8 mouse cellular contexts compared by ENCODE assay signal in the genomic region with DNA sequence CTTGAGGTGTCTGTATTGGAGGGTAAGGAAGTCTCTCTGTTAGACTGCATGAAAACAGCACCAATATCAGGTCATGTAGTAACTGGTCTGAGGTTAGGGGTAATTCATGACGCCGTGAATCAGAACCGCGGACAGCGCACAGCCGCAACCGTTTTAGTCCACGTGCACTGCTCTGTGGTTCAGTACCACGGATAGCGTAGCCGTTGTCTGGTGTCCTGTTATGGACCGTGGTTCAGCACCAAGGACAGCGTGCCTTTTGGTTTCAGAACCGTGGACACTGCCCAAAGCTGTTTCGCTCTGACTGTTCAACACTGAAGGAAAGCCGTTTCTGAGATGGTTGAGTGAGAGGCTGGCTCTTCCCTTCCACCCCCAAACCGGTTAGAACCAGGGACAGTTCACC. TPM values are rescaled to one million over a fixed set of nuclear protein-coding genes. Genes with fewer than 3 reads are reported as not detected.
DNase-seq lines count a peak whose midpoint lies in the region; ATAC-seq and TF ChIP-seq lines count a peak whose summit lies in the region.

TSS of gene Gm20715 (plus strand) at position 235 of the 400 bp plus-strand sequence.

- H3K36me3 ChIP-seq in forebrain, embryonic 13.5 days (ENCODE audit: poor library complexity, severe bottlenecking), result no peaks in the 10 kb centered on the region
- no peaks in the 10 kb centered on the region for H3K36me3 ChIP-seq in heart, embryonic 16.5 days (ENCODE audit: control insufficient read depth, insufficient read depth)
- no peaks in the 10 kb centered on the region for H3K36me3 ChIP-seq in liver, embryonic 12.5 days
- no peaks in the 10 kb centered on the region for H3K36me3 ChIP-seq in stomach, postnatal 0 days (ENCODE audit: control insufficient read depth, insufficient read depth, low read length)

- no peak within 1 kb of the TSS for H3K4me2 ChIP-seq in forebrain, embryonic 13.5 days
- H3K4me2 ChIP-seq in heart, embryonic 16.5 days (ENCODE audit: low read depth, low read length), result no peak within 1 kb of the TSS
- no peak within 1 kb of the TSS for H3K4me2 ChIP-seq in liver, embryonic 12.5 days
- no peak within 1 kb of the TSS for H3K4me2 ChIP-seq in stomach, postnatal 0 days (replicated peaks; ENCODE audit: low read depth)

- H3K27ac ChIP-seq in forebrain, embryonic 13.5 days, result no peak within 1 kb of the TSS
- H3K27ac ChIP-seq in heart, embryonic 16.5 days (ENCODE audit: low read length), result no peak within 1 kb of the TSS
- no peak within 1 kb of the TSS for H3K27ac ChIP-seq in liver, embryonic 12.5 days
- no peak within 1 kb of the TSS for H3K27ac ChIP-seq in stomach, postnatal 0 days (replicated peaks)

- no peak within 1 kb of the TSS for H3K4me3 ChIP-seq in forebrain, embryonic 13.5 days
- H3K4me3 ChIP-seq in heart, embryonic 16.5 days (ENCODE audit: low read length), result no peak within 1 kb of the TSS
- H3K4me3 ChIP-seq in liver, embryonic 12.5 days, result no peak within 1 kb of the TSS
- H3K4me3 ChIP-seq in stomach, postnatal 0 days (ENCODE audit: low read depth, low read length), result no peak within 1 kb of the TSS

- TF ChIP-seq CTCF in stomach, postnatal 0 days (IDR thresholded peaks at IDR 0.05; ENCODE audit: low read depth), result peak; percentile 49

- TF ChIP-seq EP300 in stomach, postnatal 0 days (optimal IDR thresholded peaks at IDR 0.05), result no peak

- H3K9me3 ChIP-seq in forebrain, embryonic 13.5 days (replicated peaks), result no peaks in the 10 kb centered on the region
- no peaks in the 10 kb centered on the region for H3K9me3 ChIP-seq in heart, embryonic 16.5 days (replicated peaks; ENCODE audit: control insufficient read depth, low read length)
- no peaks in the 10 kb centered on the region for H3K9me3 ChIP-seq in liver, embryonic 12.5 days (replicated peaks)
- no peaks in the 10 kb centered on the region for H3K9me3 ChIP-seq in stomach, postnatal 0 days (ENCODE audit: control insufficient read depth, low read length)

- ATAC-seq in forebrain, embryonic 13.5 days, result peak; percentile 82
- ATAC-seq in heart, embryonic 16.5 days (replicated peaks; ENCODE audit: extremely low read depth, insufficient read depth, low FRiP score), result peak; percentile 92
- ATAC-seq in liver, embryonic 12.5 days, result peak; percentile 83
- peak; percentile 98 for ATAC-seq in stomach, postnatal 0 days (ENCODE audit: low FRiP score, low TSS enrichment)

- H3K9ac ChIP-seq in forebrain, embryonic 13.5 days, result no peak within 1 kb of the TSS
- H3K9ac ChIP-seq in heart, embryonic 16.5 days (ENCODE audit: low read length), result no peak within 1 kb of the TSS
- no peak within 1 kb of the TSS for H3K9ac ChIP-seq in liver, embryonic 12.5 days
- H3K9ac ChIP-seq in stomach, postnatal 0 days (ENCODE audit: low read length), result no peak within 1 kb of the TSS

- no peaks in the 10 kb centered on the region for H3K27me3 ChIP-seq in forebrain, embryonic 13.5 days
- no peaks in the 10 kb centered on the region for H3K27me3 ChIP-seq in heart, embryonic 16.5 days (ENCODE audit: control insufficient read depth, insufficient read depth, low read length)
- peaks cover 2% of the 10 kb centered on the region for H3K27me3 ChIP-seq in liver, embryonic 12.5 days (replicated peaks)
- H3K27me3 ChIP-seq in stomach, postnatal 0 days (ENCODE audit: control insufficient read depth, insufficient read depth, low read length), result no peaks in the 10 kb centered on the region

- no peaks in the 10 kb centered on the region for H3K4me1 ChIP-seq in forebrain, embryonic 13.5 days
- H3K4me1 ChIP-seq in heart, embryonic 16.5 days (ENCODE audit: control insufficient read depth, insufficient read depth, low read length), result no peaks in the 10 kb centered on the region
- H3K4me1 ChIP-seq in liver, embryonic 12.5 days, result no peaks in the 10 kb centered on the region
- H3K4me1 ChIP-seq in stomach, postnatal 0 days (replicated peaks; ENCODE audit: control insufficient read depth, insufficient read depth), result no peaks in the 10 kb centered on the region

- WGBS in forebrain, embryonic 13.5 days, result 1% methylated on average over 17 of the region's 17 CpGs
- under 1% methylated on average over 17 of the region's 17 CpGs for WGBS in heart, embryonic 16.5 days
- 2% methylated on average over 17 of the region's 17 CpGs for WGBS in liver, embryonic 12.5 days (ENCODE audit: insufficient replicate concordance)
- WGBS in stomach, postnatal 0 days, result under 1% methylated on average over 17 of the region's 17 CpGs

- DNase-seq in 3T3-L1 (ENCODE audit: low read depth, low spot score), result peak; percentile 97
- DNase-seq in adrenal gland, adult 8-10 months, result peak; percentile 88
- peak; percentile 97 for DNase-seq in kidney, postnatal 14 days
- DNase-seq in neural tube, embryonic 10.5 days (ENCODE audit: extremely low spot score, low spot score), result peak; percentile 91
- peak; percentile 94 for DNase-seq in stomach, postnatal 0 days (ENCODE audit: low spot score)

RNA-seq across cellular contexts. Expression of gene Gm20715, which starts in this region (rescaled TPM):
- total RNA-seq in adrenal gland, adult 8-10 months (2022), result under 1 TPM in 1 of 4 experiments, not detected in 3; 0.05 TPM
- polyA plus RNA-seq in forebrain, embryonic 13.5 days (2015; fragmentation: Nextera tagmentation; extraction: Ambion mirVana), result 0.05 TPM in 1 of 2 replicates, not detected in the other
- not detected in 2 replicates for polyA plus RNA-seq in heart, embryonic 16.5 days (2015; fragmentation: Nextera tagmentation; extraction: Ambion mirVana)
- not detected in 2 replicates for polyA plus RNA-seq in liver, embryonic 12.5 days (2016; fragmentation: Nextera tagmentation; extraction: Ambion mirVana)
- not detected in 2 replicates for polyA plus RNA-seq in stomach, postnatal 0 days (2015; fragmentation: Nextera tagmentation; extraction: Ambion mirVana)

Comparison
In these comparisons a context has a peak if more than half of its experiments do, and no peak if none do; other contexts are left out.
1. Peak in DNase-seq in adrenal gland, adult 8-10 months; RNA of the gene not detected or under 1 TPM.
2. Peak in ATAC-seq in forebrain, embryonic 13.5 days; RNA of the gene not detected or under 1 TPM.
3. Peak in ATAC-seq in heart, embryonic 16.5 days; RNA of the gene not detected or under 1 TPM.
4. Peak in ATAC-seq in liver, embryonic 12.5 days; RNA of the gene not detected or under 1 TPM.
5. Peak in DNase-seq and ATAC-seq in stomach, postnatal 0 days; RNA of the gene not detected or under 1 TPM.